Mouse (Mus musculus) intestine, postnatal 0 days (tissue): ENCODE measurements around the gene Chmp6. TPM values are rescaled to one million over a fixed set of nuclear protein-coding genes. Genes with fewer than 3 reads are reported as not detected.

Experiments used
- ATAC-seq: fragments of 200-750 bp; cut with Nextera tagmentation; 2 replicates; pipeline ENCODE4 v1.8.0; 2017; ENCODE audit warnings: mild to moderate bottlenecking, moderate TSS enrichment, moderate library complexity
- H3K27ac ChIP-seq: fragments of 300-500 bp; sonication (generic); 2 replicates; pipeline ENCODE4 v1.5.1; 2014; ENCODE audit warnings: mild to moderate bottlenecking, low read depth, low read length, moderate library complexity
- H3K27me3 ChIP-seq: fragments of 300-500 bp; sonication (generic); replicated peaks from 2 replicates; pipeline ENCODE4 v1.6.1; 2014; ENCODE audit warnings: low read length, mixed read lengths; ENCODE audit not compliant: control insufficient read depth, insufficient read depth
- H3K36me3 ChIP-seq: fragments of 300-500 bp; sonication (generic); 2 replicates; pipeline ENCODE4 v1.6.1; 2014; ENCODE audit warnings: mild to moderate bottlenecking, moderate library complexity; ENCODE audit not compliant: control insufficient read depth, insufficient read depth
- H3K4me1 ChIP-seq: fragments of 300-500 bp; sonication (generic); replicated peaks from 2 replicates; pipeline ENCODE4 v1.6.1; 2014; ENCODE audit warnings: antibody characterized with exemption, low read length, mixed read lengths; ENCODE audit not compliant: control insufficient read depth, insufficient read depth
- H3K4me2 ChIP-seq: fragments of 300-500 bp; sonication (generic); replicated peaks from 2 replicates; pipeline ENCODE4 v1.6.1; 2014; ENCODE audit warnings: low read depth, mild to moderate bottlenecking, moderate library complexity
- H3K4me3 ChIP-seq: fragments of 300-500 bp; sonication (generic); 2 replicates; pipeline ENCODE4 v1.5.1; 2014; ENCODE audit warnings: low read depth, low read length
- H3K9ac ChIP-seq: fragments of 300-500 bp; sonication (generic); 2 replicates; pipeline ENCODE4 v1.6.1; 2014; ENCODE audit warnings: mild to moderate bottlenecking, low read depth, low read length
- H3K9me3 ChIP-seq: fragments of 300-500 bp; sonication (generic); 2 replicates; pipeline ENCODE4 v1.6.1; 2016; ENCODE audit warnings: mixed run types; ENCODE audit not compliant: control insufficient read depth
- CTCF ChIP-seq: sonication (generic); IDR thresholded peaks from 2 replicates; pipeline ENCODE4 v1.5.1; 2016; ENCODE audit warnings: low read depth, mild to moderate bottlenecking, control low read depth, antibody characterized with exemption, moderate library complexity
- WGBS: fragments of 180-500 bp; shearing (Covaris S2); extraction: QIAGEN DNeasy Blood & Tissue Kit; methylation state at CpG from one replicate; pipeline ENCODE4 v1.1.7; 2014; 5-methylcytosine and 5-hydroxymethylcytosine counted together
- polyA plus RNA-seq: library from polyadenylated mRNA; unstranded; fragments of >200 nt; fragmentation: Nextera tagmentation; extraction: Ambion mirVana; gene quantifications from 2 replicates; pipeline ENCODE4 v1.2.1, GENCODE M21; 2015

Gene Chmp6
- polyA plus RNA-seq, 1 experiment from 2014 or later: 121 TPM

- H3K36me3 ChIP-seq: no peaks in the 10 kb centered on the region
- H3K9ac ChIP-seq: no peak overlapping the region
- no peaks in the 10 kb centered on the region for H3K9me3 ChIP-seq
- peak overlapping the region; percentile 70; the same call in 1 of the 2 replicates for H3K27ac ChIP-seq
- no peak for ATAC-seq
- no peak for TF ChIP-seq CTCF
- H3K4me1 ChIP-seq: peaks cover 32% of the 10 kb centered on the region
- peak overlapping the region; percentile 99 for H3K4me2 ChIP-seq
- WGBS: 11% methylated on average over 8 of the region's 8 CpGs
- H3K27me3 ChIP-seq: no peaks in the 10 kb centered on the region
- peak overlapping the region; percentile 73 for H3K4me3 ChIP-seq
These were observed 28.6 kb downstream of the Chmp6 start for GRCm38 (mm10) chr11:119941794-119942193.

GRCm38 (mm10) chr11:119942201-119942726, 29.0 kb downstream of the Chmp6 start:
- peak overlapping the region; percentile 60 for H3K9ac ChIP-seq
- peak overlapping the region; percentile 73 for H3K4me3 ChIP-seq
- peak overlapping the region; percentile 99 for H3K4me2 ChIP-seq
- TF ChIP-seq CTCF: no peak
- H3K4me1 ChIP-seq: peaks cover 32% of the 10 kb centered on the region
- peak; percentile 55 for ATAC-seq
- H3K36me3 ChIP-seq: no peaks in the 10 kb centered on the region
- no peaks in the 10 kb centered on the region for H3K9me3 ChIP-seq
- H3K27me3 ChIP-seq: no peaks in the 10 kb centered on the region
- under 1% methylated on average over 41 of the region's 43 CpGs for WGBS
- peak overlapping the region; percentile 70 for H3K27ac ChIP-seq

GRCm38 (mm10) chr11:119942727-119943427, 29.6 kb downstream of the Chmp6 start, which contains the start of gene Baiap2:
Gene Baiap2, plus strand, starts transcription at chr11:119942763.
- under 1% methylated on average over 73 of the region's 79 CpGs for WGBS
- peak within 1 kb of the TSS; percentile 70 for H3K27ac ChIP-seq
- TF ChIP-seq CTCF: 0 out of 2 replicates have a peak, but pooled peaks have one; percentile 7
- peaks cover 30% of the 10 kb centered on the region for H3K4me1 ChIP-seq
- peak; percentile 96 for ATAC-seq
- peak within 1 kb of the TSS; percentile 73 for H3K4me3 ChIP-seq
- H3K36me3 ChIP-seq: no peaks in the 10 kb centered on the region
- no peaks in the 10 kb centered on the region for H3K9me3 ChIP-seq
- peak within 1 kb of the TSS; percentile 76 for H3K9ac ChIP-seq
- H3K4me2 ChIP-seq: peak within 1 kb of the TSS; percentile 99
- no peaks in the 10 kb centered on the region for H3K27me3 ChIP-seq

- peak overlapping the region; percentile 73 for H3K4me3 ChIP-seq
- no peaks in the 10 kb centered on the region for H3K9me3 ChIP-seq
- H3K27me3 ChIP-seq: no peaks in the 10 kb centered on the region
- TF ChIP-seq CTCF: peak; percentile 38
- no peaks in the 10 kb centered on the region for H3K36me3 ChIP-seq
- no peak overlapping the region for H3K27ac ChIP-seq
- peak overlapping the region; percentile 76 for H3K9ac ChIP-seq
- peaks cover 23% of the 10 kb centered on the region for H3K4me1 ChIP-seq
- no peak for ATAC-seq
- peak overlapping the region; percentile 99 for H3K4me2 ChIP-seq
- 8% methylated on average over 32 of the region's 32 CpGs for WGBS
These were observed 30.3 kb downstream of the Chmp6 start for GRCm38 (mm10) chr11:119943428-119943988.

GRCm38 (mm10) chr11:119945343-119945742, 32.1 kb downstream of the Chmp6 start:
- H3K27ac ChIP-seq: no peak overlapping the region
- H3K9me3 ChIP-seq: no peaks in the 10 kb centered on the region
- H3K27me3 ChIP-seq: no peaks in the 10 kb centered on the region
- H3K4me2 ChIP-seq: no peak overlapping the region
- TF ChIP-seq CTCF: no peak
- no peak overlapping the region for H3K4me3 ChIP-seq
- H3K9ac ChIP-seq: no peak overlapping the region
- WGBS: 59% methylated on average over 7 of the region's 7 CpGs
- ATAC-seq: no peak
- H3K36me3 ChIP-seq: no peaks in the 10 kb centered on the region
- H3K4me1 ChIP-seq: peaks cover 16% of the 10 kb centered on the region

GRCm38 (mm10) chr11:119947426-119947825, 34.2 kb downstream of the Chmp6 start:
- no peak for ATAC-seq
- WGBS: 97% methylated on average over 1 of the region's 1 CpGs
- Histone ChIP-seq H3K9ac (no peak overlapping the region), H3K4me2 (no peak overlapping the region), H3K36me3 (no peaks in the 10 kb centered on the region), H3K4me1 (peaks cover 16% of the 10 kb centered on the region), H3K27ac (no peak overlapping the region), H3K4me3 (no peak overlapping the region), H3K9me3 (no peaks in the 10 kb centered on the region), H3K27me3 (no peaks in the 10 kb centered on the region)
- no peak for TF ChIP-seq CTCF
